Mouse (Mus musculus) MEL (cell line): ENCODE measurements at regions not wholly inside any gene's neighbourhood (a gene's known extent, or its start where the extent isn't known, plus 50 kb on each side); places are given as distances from the start of the nearest gene placed in this dataset.

ENCODE experiments used
- DNase-seq: peaks from one replicate; pipeline ENCODE4 v3.0.0; 2011; ENCODE audit warnings: low read depth, low spot score
- H3K27ac ChIP-seq: 2 replicates; pipeline ENCODE4 v1.5.1; 2012; ENCODE audit warnings: low read depth, mild to moderate bottlenecking, control low read depth, low read length, moderate library complexity; ENCODE audit not compliant: control insufficient read depth
- H3K27me3 ChIP-seq, 2 experiments: fragments of 150-350 bp in 1 of 2; sonication (generic) in 1 of 2; 2 replicates each; pipeline ENCODE4 v1.6.1; 2012; ENCODE audit warnings: low read length in 2 of 2, mild to moderate bottlenecking in 2 of 2, improper control_type of control experiment in 1 of 2, moderate library complexity in 1 of 2; ENCODE audit not compliant: insufficient read depth in 2 of 2, control insufficient read depth in 1 of 2
- H3K36me3 ChIP-seq, 2 experiments: 2 replicates each; pipeline ENCODE4 v1.6.1; 2012 to 2014; ENCODE audit warnings: low read length in 2 of 2, improper control_type of control experiment in 1 of 2, inconsistent platforms in 1 of 2, mild to moderate bottlenecking in 1 of 2; ENCODE audit not compliant: insufficient read depth in 2 of 2, control insufficient read depth in 1 of 2
- H3K4me1 ChIP-seq, 2 experiments: fragments of 150-350 bp in 1 of 2; sonication (generic) in 1 of 2; 2 replicates each; pipeline ENCODE4 v1.6.1; 2012; ENCODE audit warnings: low read length in 2 of 2, improper control_type of control experiment in 1 of 2, mild to moderate bottlenecking in 1 of 2; ENCODE audit not compliant: insufficient read depth in 2 of 2, control insufficient read depth in 1 of 2
- H3K4me3 ChIP-seq, 2 experiments: fragments of 150-350 bp in 1 of 2; sonication (generic) in 1 of 2; 2 replicates each; pipeline ENCODE4 v1.5.1; 2012; ENCODE audit warnings: low read depth in 2 of 2, low read length in 2 of 2, mild to moderate bottlenecking in 2 of 2, moderate library complexity in 2 of 2, control low read depth in 1 of 2, improper control_type of control experiment in 1 of 2; ENCODE audit not compliant: control insufficient read depth in 1 of 2, insufficient read depth in 1 of 2
- H3K79me2 ChIP-seq: 2 replicates; pipeline ENCODE4 v1.6.1; 2012; ENCODE audit warnings: mild to moderate bottlenecking, low read length, moderate library complexity; ENCODE audit not compliant: control insufficient read depth, poor library complexity, insufficient read depth
- H3K9ac ChIP-seq: 2 replicates; pipeline ENCODE4 v1.6.1; 2012; ENCODE audit warnings: low read depth, mild to moderate bottlenecking, control low read depth, low read length, moderate library complexity; ENCODE audit not compliant: control insufficient read depth, poor library complexity, severe bottlenecking
- H3K9me3 ChIP-seq: fragments of 150-350 bp; sonication (generic); replicated peaks from 2 replicates; pipeline ENCODE4 v1.6.1; 2012; ENCODE audit warnings: mild to moderate bottlenecking, low read length, improper control_type of control experiment, moderate library complexity; ENCODE audit not compliant: insufficient read depth
- BHLHE40 ChIP-seq: IDR thresholded peaks from 2 replicates; pipeline ENCODE4 v1.6.1; 2012; ENCODE audit warnings: low read depth, mild to moderate bottlenecking, inconsistent platforms, low read length, improper control_type of control experiment, borderline replicate concordance
- CHD1 ChIP-seq: IDR thresholded peaks from 2 replicates; pipeline ENCODE4 v1.6.1; 2012; ENCODE audit warnings: low read depth, mild to moderate bottlenecking, inconsistent platforms, low read length, improper control_type of control experiment
- CHD2 ChIP-seq: IDR thresholded peaks from 2 replicates; pipeline ENCODE4 v1.6.1; 2011; ENCODE audit warnings: low read length, improper control_type of control experiment
- CTCF ChIP-seq, 3 experiments: IDR thresholded peaks in 2 of 3; conservative IDR thresholded peaks in 1 of 3; 2 replicates each; pipeline ENCODE4 v1.5.1; 2011 to 2012; ENCODE audit warnings: low read length in 3 of 3, low read depth in 2 of 3, mild to moderate bottlenecking in 2 of 3, improper control_type of control experiment in 1 of 3, inconsistent platforms in 1 of 3, mixed read lengths in 1 of 3, moderate library complexity in 1 of 3; ENCODE audit not compliant: control insufficient read depth in 1 of 3, insufficient read depth in 1 of 3, poor library complexity in 1 of 3, severe bottlenecking in 1 of 3
- EP300 ChIP-seq, 2 experiments: IDR thresholded peaks; 2 replicates each; pipeline ENCODE4 v1.6.1; 2011; ENCODE audit warnings: improper control_type of control experiment in 2 of 2, low read length in 2 of 2, low read depth in 1 of 2, mild to moderate bottlenecking in 1 of 2
- GABPA ChIP-seq: IDR thresholded peaks from 2 replicates; pipeline ENCODE4 v1.6.1; 2012; ENCODE audit warnings: low read depth, mild to moderate bottlenecking, inconsistent platforms, low read length, improper control_type of control experiment, moderate library complexity
- GATA1 ChIP-seq: IDR thresholded peaks from 2 replicates; pipeline ENCODE4 v1.6.1; 2011; ENCODE audit warnings: low read depth, low read length, improper control_type of control experiment
- HCFC1 ChIP-seq: IDR thresholded peaks from 2 replicates; pipeline ENCODE4 v1.6.1; 2012; ENCODE audit warnings: low read depth, mild to moderate bottlenecking, inconsistent platforms, low read length, improper control_type of control experiment, moderate library complexity
- JUND ChIP-seq: IDR thresholded peaks from 2 replicates; pipeline ENCODE4 v1.6.1; 2011; ENCODE audit warnings: low read depth, mild to moderate bottlenecking, improper control_type of control experiment, low read length
- KAT2A ChIP-seq: conservative IDR thresholded peaks from 2 replicates; pipeline ENCODE4 v1.6.1; 2012; ENCODE audit warnings: low read depth, low read length, improper control_type of control experiment, inconsistent platforms
- MAFK ChIP-seq: IDR thresholded peaks from 2 replicates; pipeline ENCODE4 v1.6.1; 2011; ENCODE audit warnings: low read depth, mild to moderate bottlenecking, low read length, improper control_type of control experiment, borderline replicate concordance
- MAX ChIP-seq: IDR thresholded peaks from 2 replicates; pipeline ENCODE4 v1.6.1; 2011; ENCODE audit warnings: low read length, improper control_type of control experiment
- MAZ ChIP-seq: IDR thresholded peaks from 2 replicates; pipeline ENCODE4 v1.6.1; 2012; ENCODE audit warnings: low read depth, mild to moderate bottlenecking, inconsistent platforms, low read length, improper control_type of control experiment
- MEF2A ChIP-seq: IDR thresholded peaks from 2 replicates; pipeline ENCODE4 v1.6.1; 2014; ENCODE audit warnings: low read depth, mild to moderate bottlenecking, inconsistent platforms, low read length, improper control_type of control experiment; ENCODE audit not compliant: poor library complexity, insufficient replicate concordance, severe bottlenecking; ENCODE audit errors: extremely low read depth
- MYC ChIP-seq: IDR thresholded peaks from 2 replicates; pipeline ENCODE4 v1.6.1; 2011; ENCODE audit warnings: low read depth, mild to moderate bottlenecking, low read length, improper control_type of control experiment, moderate library complexity
- NRF1 ChIP-seq: IDR thresholded peaks from 2 replicates; pipeline ENCODE4 v1.6.1; 2014; ENCODE audit warnings: low read depth, mild to moderate bottlenecking, inconsistent platforms, low read length, improper control_type of control experiment, moderate library complexity; ENCODE audit not compliant: poor library complexity, insufficient read depth, severe bottlenecking
- SIN3A ChIP-seq: IDR thresholded peaks from 2 replicates; pipeline ENCODE4 v1.6.1; 2012; ENCODE audit warnings: low read length, improper control_type of control experiment, inconsistent platforms
- USF1 ChIP-seq: IDR thresholded peaks from 2 replicates; pipeline ENCODE4 v1.6.1; 2014; ENCODE audit warnings: low read depth, mild to moderate bottlenecking, inconsistent platforms, low read length, improper control_type of control experiment, moderate library complexity
- USF2 ChIP-seq, 2 experiments: IDR thresholded peaks; 2 replicates each; pipeline ENCODE4 v1.6.1; 2011 to 2012; ENCODE audit warnings: improper control_type of control experiment in 2 of 2, low read length in 2 of 2, borderline replicate concordance in 1 of 2, inconsistent platforms in 1 of 2, low read depth in 1 of 2, mild to moderate bottlenecking in 1 of 2; ENCODE audit not compliant: insufficient read depth in 1 of 2
- ZC3H11A ChIP-seq: IDR thresholded peaks from 2 replicates; pipeline ENCODE4 v1.6.1; 2012; ENCODE audit warnings: low read depth, mild to moderate bottlenecking, inconsistent platforms, low read length, improper control_type of control experiment
- ZNF384 ChIP-seq: IDR thresholded peaks from 2 replicates; pipeline ENCODE4 v1.6.1; 2012; ENCODE audit warnings: low read depth, mild to moderate bottlenecking, inconsistent platforms, low read length, improper control_type of control experiment

GRCm38 (mm10) chr5:144647311-144648104 is 101.8 kb downstream of the Nptx2 start:
- no peak for TF ChIP-seq MYC
- no peak for TF ChIP-seq NRF1
- TF ChIP-seq MEF2A = no peak
- no peak for TF ChIP-seq BHLHE40
- no peak for TF ChIP-seq JUND
- TF ChIP-seq USF1 = no peak
- no peak for TF ChIP-seq GATA1
- TF ChIP-seq KAT2A = no peak
- TF ChIP-seq MAZ = no peak
- no peak for TF ChIP-seq MAFK
- TF ChIP-seq ZNF384 = no peak
- no peak for TF ChIP-seq CHD1
- TF ChIP-seq USF2 (IDR thresholded peaks at IDR 0.05; ENCODE audit: borderline replicate concordance in 1 of 2, insufficient read depth in 1 of 2, low read depth in 1 of 2, low read length in 2 of 2) = no peak
- TF ChIP-seq, all 39 proteins: peak for 0
- H3K9ac ChIP-seq = no peak overlapping the region
- no peaks in the 10 kb centered on the region for H3K36me3 ChIP-seq
- H3K79me2 ChIP-seq = no peaks in the 10 kb centered on the region
- no peak overlapping the region for H3K27ac ChIP-seq
- no peak overlapping the region for H3K4me3 ChIP-seq
- DNase-seq = no peak
- no peaks in the 10 kb centered on the region for H3K27me3 ChIP-seq
- H3K9me3 ChIP-seq = no peaks in the 10 kb centered on the region
- no peaks in the 10 kb centered on the region for H3K4me1 ChIP-seq

GRCm38 (mm10) chr5:144652231-144652630 is 106.5 kb downstream of the Nptx2 start:
- Histone ChIP-seq H3K27me3 (no peaks in the 10 kb centered on the region), H3K9me3 (no peaks in the 10 kb centered on the region), H3K79me2 (no peaks in the 10 kb centered on the region), H3K27ac (no peak overlapping the region), H3K36me3 (no peaks in the 10 kb centered on the region), H3K4me3 (no peak overlapping the region), H3K4me1 (no peaks in the 10 kb centered on the region), H3K9ac (no peak overlapping the region)
- no peak for DNase-seq
- TF ChIP-seq ZNF384 = no peak
- TF ChIP-seq ZC3H11A = no peak
- TF ChIP-seq CHD2 = no peak
- no peak for TF ChIP-seq BHLHE40
- no peak for TF ChIP-seq MYC
- TF ChIP-seq GABPA = no peak
- TF ChIP-seq CTCF (IDR thresholded peaks at IDR 0.05 in 2 of 3, conservative IDR thresholded peaks at IDR 0.05 in 1 of 3; ENCODE audit: control insufficient read depth in 1 of 3, insufficient read depth in 1 of 3, low read depth in 2 of 3, low read length in 3 of 3, poor library complexity in 1 of 3, severe bottlenecking in 1 of 3) = no peak
- TF ChIP-seq SIN3A = no peak
- no peak for TF ChIP-seq USF1
- TF ChIP-seq EP300 (IDR thresholded peaks at IDR 0.05; ENCODE audit: low read depth in 1 of 2, low read length in 2 of 2) = no peak
- no peak for TF ChIP-seq HCFC1
- TF ChIP-seq NRF1 = no peak
- no peak for TF ChIP-seq CHD1
- no peak for TF ChIP-seq MAX
- TF ChIP-seq JUND = no peak
